Mouse (Mus musculus) right cerebral cortex, postnatal 4 days (tissue): Measurements from ENCODE around the gene Scfd2.

Source experiments
- DNase-seq: peaks from one replicate; pipeline ENCODE4 v3.0.0-alpha.2; 2022

Gene Scfd2

GRCm38 (mm10) chr5:74307242-74307641, 224.3 kb downstream of the Scfd2 start:
- no peak for DNase-seq

DNA sequence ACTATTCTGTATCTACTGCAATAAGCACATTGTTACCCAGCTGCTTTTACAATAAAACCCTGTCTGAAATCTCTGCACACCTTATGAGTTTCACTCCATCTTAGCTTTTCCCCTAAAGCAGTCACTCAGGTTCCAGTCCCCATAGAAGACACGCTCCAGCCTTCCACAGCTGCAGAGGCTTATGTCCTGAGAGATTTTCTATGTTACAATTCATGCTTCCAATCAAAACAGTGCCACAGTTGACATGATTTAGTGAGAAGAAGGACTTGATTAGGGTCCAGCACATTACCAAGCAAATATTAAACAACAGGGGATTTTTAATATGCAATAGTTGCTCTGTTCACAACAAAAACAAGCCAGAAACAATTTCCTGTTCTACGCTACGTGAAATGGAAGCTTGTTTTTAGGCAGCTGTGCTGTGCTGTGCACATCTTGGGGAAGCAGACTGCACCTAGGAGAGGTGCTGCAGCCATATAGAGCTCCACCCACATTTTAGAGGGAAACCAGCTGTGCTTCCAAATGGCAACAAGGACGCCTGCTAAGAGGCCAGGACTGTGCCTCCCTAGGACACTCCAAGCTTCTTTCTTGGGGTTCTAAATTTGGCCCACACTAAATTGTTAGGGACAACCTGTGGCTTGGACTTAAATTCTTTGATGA, 225.9 kb downstream of the Scfd2 start:
- DNase-seq = no peak

GRCm38 (mm10) chr5:74304767-74305166, 226.8 kb downstream of the Scfd2 start:
- no peak for DNase-seq

DNA sequence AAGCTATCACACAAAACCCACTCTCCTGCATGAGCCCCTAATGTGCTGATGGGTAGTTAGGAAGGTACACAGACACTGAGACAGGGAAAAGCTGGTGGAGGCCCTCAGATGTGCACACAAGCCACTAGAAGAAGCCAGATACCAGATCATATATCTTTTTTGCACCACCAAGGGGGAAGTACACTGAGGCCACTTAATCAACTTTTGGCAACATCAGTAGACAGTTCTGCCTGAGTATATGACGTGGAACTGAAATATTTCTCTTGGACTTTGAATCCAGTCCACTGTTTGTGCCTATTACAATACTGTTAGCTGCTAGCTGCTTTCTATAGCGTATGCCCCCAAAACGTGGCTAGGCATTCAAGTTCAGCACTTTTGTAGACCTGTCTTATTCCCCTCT, 229.2 kb downstream of the Scfd2 start:
- no peak for DNase-seq

DNA sequence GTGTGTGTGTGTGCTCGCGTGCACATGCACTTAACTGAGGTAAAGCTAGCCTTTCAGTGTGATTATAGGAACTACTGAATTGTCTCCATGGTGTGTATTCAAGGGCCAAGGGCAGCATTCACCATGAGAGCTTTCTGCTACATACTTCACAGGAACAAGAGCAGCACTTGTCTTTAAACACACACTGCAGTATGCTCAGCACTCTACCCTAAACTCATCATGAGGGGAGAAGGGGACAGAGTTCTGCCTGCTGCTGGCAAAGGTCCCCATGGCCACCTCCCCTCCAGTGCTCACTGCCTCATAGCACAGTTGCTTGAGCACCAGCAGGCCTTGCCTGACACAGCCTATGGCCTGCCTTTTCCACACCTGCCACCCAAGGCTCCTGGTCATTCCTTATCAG, 230.1 kb downstream of the Scfd2 start:
- DNase-seq = no peak

DNA sequence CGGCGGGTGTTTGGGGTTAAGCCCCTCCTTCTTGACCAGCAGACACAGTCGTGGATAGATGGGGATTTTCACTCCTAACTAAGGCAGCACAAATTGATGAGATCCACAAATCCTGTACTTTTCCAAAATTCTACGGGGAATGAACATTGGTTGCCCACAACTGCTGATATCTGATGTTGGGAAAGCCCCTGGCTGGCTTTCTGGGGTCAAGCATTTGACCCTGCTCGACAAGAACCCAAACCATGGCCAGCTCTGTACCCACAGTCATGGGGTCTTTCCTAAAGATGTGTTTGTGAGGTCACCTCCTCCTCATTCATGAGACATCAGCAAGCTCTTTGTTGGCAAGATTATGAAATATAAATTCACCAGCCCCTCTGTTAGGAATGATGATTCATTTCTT, 230.6 kb downstream of the Scfd2 start:
- DNase-seq = no peak

DNA sequence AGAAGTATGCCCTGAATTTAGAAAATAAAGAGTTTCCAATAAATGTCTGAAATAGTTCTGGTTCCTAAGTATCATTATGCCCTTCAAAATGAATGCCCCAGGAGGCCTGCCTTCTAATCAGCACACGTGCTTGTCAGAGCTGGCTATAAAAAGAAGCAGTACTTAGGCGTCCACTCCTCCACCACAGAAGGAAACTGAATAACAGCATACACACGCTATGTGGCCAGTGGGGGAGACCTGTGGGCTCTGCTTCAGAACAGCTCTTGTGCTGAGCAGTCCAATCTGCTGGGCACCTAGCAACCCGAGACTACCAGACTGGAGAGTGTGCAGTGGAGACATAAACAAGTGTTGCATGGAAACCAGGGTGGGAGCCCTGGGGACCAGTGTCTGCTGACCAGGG, 231.4 kb downstream of the Scfd2 start:
- DNase-seq = no peak

GRCm38 (mm10) chr5:74297113-74297512, 234.4 kb downstream of the Scfd2 start:
- DNase-seq = no peak

- DNase-seq = no peak
These were observed 235.5 kb downstream of the Scfd2 start for GRCm38 (mm10) chr5:74296096-74296495.

DNA sequence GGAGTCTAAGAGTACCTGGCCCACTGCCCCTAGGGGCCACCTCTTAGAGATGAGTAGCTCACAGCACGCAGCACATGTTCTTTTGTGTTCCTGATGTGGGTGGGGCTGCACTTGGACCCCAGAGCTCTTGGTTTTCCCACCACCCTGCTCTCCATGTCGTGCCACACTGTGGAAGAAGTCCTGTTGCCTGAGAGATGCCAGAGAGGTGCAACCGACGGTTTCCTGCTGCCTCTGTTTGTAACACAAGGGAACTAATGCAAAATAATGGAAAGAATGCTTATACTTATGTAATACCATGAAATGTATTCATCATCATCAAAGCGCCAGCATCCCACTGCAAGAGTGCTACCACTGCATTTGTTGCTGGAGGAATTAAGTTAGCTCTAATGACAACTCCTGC, 238.0 kb downstream of the Scfd2 start:
- DNase-seq = no peak

GRCm38 (mm10) chr5:74292050-74292449, 239.5 kb downstream of the Scfd2 start:
- no peak for DNase-seq

DNA sequence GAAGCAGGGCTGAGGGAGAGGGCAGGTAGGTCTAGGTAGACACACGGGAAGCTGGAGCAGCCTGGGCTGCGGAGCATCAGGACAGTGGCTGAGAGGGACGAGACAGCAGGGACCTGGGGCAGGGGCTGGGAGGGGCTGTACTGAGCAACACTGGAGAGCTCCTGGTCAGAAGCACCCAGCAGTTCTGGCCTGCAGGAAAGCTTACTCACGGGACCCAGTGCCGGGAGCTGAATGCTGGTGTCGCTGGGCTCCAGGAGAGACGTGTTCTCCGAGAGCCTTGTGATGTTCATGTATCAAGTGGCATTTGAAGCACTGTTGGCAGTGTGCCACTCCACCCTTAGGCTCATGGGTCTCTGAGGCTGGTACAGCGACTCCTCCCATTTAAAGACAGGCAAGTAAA, 240.0 kb downstream of the Scfd2 start:
- no peak for DNase-seq

DNA sequence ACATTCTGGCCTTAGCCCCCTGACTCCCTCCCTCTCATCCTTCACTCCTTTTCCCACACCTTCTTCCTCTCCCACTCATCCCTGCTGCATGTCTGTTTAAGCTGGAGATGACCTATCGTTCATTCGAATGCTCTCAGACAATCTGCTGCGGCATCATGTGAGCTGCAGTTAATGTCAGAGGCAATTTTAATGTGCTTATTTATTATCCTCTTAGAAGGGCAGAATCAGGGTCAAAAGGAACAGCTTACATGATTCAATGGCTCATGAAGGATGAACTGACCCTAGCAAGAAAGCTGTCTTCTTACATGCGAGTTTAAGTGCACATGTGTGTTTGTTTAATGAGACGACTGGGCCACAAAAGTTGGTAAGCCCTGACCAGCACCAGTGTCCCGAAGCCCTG, 241.6 kb downstream of the Scfd2 start:
- DNase-seq = no peak

DNA sequence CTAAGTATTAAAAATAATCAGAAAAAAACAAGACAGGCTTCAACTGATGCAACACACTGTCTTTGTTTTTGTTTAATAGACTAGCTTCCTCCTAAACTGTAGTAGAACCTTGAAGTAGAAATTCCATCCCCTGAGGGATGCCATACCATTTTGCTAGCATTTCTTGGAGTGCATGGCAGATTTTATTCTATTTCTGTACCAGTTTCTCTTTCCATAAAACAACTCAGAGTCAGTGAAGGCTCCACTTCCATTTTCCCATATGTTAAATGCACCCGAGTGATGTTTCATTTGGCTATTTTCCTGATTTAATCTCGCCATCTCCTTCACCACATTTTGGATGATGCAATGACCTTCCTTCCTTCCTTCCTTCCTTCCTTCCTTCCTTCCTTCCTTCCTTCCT, 243.4 kb downstream of the Scfd2 start:
- DNase-seq = no peak

DNA sequence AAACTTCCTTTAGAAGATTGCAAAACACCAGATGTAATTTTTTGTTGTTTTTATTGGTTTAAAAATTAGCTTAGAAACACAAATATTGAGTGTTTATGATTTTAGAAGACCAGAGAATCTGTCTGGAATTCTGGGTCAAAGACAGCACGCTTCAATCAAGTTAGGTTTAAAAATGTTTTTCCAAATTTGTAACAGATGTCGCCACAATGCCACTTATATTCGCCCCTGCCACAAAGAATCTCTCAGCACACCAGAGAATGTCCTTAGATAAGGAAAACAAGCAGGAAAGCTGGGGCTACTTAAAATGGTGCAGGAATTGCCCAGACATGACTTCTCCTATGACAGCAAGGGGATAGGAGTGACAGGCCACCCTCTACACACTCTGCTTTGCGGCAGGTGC, 245.3 kb downstream of the Scfd2 start:
- no peak for DNase-seq

GRCm38 (mm10) chr5:74285764-74286163, 245.8 kb downstream of the Scfd2 start:
- no peak for DNase-seq

GRCm38 (mm10) chr5:74285289-74285688, 246.3 kb downstream of the Scfd2 start:
- DNase-seq = no peak

GRCm38 (mm10) chr5:74283545-74283944, 248.0 kb downstream of the Scfd2 start:
- no peak for DNase-seq

- no peak for DNase-seq
These were observed 250.1 kb downstream of the Scfd2 start for GRCm38 (mm10) chr5:74281480-74281879.

DNA sequence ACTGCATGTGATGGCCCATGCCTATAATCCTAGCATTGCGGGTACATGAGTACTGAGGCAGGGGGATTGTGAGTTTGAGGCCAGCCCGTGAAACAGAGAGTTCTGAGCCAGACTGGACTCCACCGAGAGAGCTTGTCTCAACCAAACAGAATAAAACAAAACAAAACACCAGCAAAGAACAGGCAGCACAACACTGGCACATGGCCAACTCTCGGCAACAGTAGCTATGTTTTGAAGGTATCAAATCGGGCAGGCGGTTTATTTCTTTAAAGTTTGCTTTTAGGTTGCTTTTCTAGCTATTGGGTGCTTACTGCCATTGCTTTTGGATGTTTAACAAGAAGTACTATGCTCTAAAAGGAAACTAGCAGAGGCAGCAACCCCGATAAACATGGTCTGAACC, 251.9 kb downstream of the Scfd2 start:
- no peak for DNase-seq

- no peak for DNase-seq
These were observed 253.1 kb downstream of the Scfd2 start for GRCm38 (mm10) chr5:74278428-74278827.

DNA sequence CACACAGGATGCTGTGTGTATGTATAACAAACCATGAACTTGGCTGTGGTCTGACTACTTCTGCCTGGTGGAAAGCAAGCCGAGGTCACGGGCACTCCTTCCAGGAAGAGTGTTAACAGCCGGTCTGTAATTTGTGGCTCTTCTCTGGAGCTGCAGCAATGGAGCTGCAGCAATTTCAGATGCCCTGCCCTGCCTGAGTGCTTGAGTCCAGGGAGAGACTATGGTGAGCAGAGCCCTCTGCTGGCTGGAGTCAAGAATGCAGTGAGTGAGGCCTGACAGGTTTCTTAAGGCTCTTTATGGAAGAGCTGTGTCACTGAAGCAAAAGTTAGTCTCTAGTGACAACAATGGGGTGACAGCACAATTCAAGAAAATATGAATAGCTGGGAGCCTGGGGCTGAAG, 253.8 kb downstream of the Scfd2 start:
- peak; percentile 90 for DNase-seq

DNA sequence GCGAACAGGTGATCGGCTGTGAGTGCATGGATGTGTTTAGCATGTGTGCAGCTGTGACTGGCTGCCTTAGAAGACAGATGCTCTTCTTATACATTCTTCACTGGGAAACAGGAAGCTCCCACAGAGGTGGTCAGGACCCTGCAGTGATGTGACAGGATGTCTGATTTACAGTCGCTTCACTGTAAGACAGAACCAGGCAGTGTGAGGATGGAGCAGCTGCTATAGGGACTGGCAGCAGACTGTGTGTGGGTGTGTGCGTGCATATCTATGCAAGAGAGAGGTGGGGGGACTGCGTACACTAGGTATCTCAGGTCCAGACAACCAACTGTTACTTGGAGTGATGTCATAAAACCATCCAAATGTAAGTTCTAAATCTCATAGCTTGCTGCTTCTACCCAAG, 254.3 kb downstream of the Scfd2 start:
- no peak for DNase-seq

- DNase-seq = no peak
These were observed 258.2 kb downstream of the Scfd2 start for GRCm38 (mm10) chr5:74273313-74273712.

GRCm38 (mm10) chr5:74267736-74268369, 263.7 kb downstream of the Scfd2 start:
- no peak for DNase-seq
